Mouse (Mus musculus) NIH3T3 (cell line): Measurements from ENCODE around the gene Bcl2l2.
A peak's percentile ranks its signal among the peaks of the same experiment; 100 is the strongest.

Source experiments
- DNase-seq: peaks from one replicate; pipeline ENCODE4 v3.0.0-alpha.2; 2012; ENCODE audit warnings: low read depth

Gene Bcl2l2

DNA sequence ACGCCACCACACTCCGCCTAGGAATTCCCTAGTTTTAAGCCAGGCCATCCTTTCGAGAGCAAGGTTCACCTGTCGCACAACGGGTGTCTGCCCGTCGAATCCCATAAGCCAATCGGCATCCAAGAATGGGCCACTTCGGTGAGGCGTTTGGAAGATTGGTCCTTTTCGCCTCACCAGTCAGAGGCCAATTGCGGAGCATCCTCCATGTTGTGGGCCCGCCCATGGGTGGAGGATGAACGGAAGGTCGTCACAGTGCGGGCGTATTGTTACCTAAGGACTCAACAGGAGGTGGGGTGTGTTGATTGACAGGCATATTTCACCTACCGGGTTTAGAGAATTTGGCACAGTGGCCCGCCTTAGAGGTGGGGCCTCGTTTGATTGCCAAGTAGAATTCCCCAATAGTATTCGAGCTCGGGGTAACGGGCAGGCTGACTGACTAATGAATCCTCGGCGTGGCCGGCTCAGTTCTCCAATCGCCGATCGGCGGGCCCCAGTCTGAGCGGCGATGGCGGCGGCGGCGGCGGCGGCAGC lies 10.5 kb downstream of the Bcl2l2 start:
- peak; percentile 97 for DNase-seq

GRCm38 (mm10) chr14:54894296-54895151 lies 11.3 kb downstream of the Bcl2l2 start:
- DNase-seq: peak; percentile 63

DNA sequence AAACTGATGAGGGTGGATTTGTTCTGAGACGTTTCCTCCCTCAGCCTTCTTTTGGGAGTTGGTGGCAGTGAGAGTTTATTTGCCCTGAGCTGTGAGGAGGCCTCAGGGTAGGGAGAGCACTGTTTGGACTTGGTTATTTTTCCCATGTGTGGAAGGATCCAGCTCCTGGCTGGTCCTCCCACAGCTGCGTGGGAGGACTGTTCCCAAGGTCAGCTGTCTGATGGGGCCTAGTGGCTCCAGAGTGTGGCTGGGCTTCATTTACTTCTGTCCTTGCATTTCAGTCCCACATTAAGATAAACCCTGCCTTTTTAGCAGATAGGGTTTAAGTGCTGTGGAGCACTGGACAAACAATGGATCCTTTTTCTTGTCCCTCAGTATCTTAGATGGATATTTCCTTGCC lies 14.3 kb downstream of the Bcl2l2 start:
- no peak for DNase-seq

DNA sequence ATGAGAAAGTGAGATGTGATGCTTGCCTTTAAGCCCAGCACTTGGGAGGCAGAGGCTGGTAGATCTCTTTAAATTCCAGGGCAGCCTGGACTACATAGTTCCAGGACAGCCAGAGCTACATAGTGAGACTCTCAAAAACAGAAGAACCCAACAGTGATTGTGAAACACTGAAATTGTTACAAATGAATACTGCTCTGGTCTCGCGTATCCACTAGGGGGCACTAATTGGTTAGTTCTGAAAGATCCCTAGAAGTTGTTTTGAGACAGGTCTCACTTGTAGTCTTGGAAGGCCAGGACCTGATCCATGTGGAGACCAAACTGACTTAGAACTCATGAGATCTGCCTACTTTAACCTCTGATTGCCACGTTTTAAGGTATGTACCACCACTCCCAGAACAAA lies 17.2 kb downstream of the Bcl2l2 start:
- DNase-seq: peak; percentile 88

DNA sequence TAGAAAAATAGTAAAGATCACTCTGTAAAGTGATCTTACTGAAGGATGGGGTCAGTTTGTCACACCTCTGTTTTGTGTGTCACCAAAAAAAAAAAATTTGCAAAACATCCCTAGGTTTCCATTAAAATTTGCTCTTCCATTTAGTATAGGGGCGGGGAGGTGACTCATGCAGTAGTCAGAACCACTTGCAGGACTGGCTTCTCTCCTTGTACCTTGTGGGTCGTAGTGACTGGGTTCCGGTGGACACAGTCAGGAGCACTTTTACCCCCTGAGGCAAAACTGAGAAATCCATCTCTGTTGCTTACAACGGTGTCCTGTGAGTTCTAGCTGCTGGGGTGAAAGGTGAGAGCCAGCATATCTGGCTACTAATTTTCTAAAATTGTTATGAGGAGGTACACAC lies 20.5 kb downstream of the Bcl2l2 start:
- DNase-seq: peak; percentile 26

DNA sequence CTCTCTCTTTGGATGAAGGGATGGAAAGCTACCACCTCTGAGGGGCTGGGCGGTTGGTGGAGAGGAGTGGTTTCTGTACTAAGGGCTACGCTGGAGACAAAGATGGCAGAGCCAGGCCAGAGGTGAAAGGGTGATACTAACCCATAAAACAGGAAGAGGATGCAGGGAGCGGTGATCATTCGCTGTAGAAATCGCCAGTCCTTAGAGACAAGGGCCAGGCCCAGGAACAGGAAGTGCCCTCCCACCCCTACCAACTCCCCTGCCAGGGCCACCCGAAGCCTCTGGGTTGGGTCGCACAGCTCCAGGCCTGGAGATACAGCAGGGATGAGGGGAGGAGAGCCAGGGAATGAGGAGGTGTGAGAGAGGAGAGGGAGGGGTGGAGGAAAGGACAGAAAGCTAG lies 25.5 kb downstream of the Bcl2l2 start:
- no peak for DNase-seq

DNA sequence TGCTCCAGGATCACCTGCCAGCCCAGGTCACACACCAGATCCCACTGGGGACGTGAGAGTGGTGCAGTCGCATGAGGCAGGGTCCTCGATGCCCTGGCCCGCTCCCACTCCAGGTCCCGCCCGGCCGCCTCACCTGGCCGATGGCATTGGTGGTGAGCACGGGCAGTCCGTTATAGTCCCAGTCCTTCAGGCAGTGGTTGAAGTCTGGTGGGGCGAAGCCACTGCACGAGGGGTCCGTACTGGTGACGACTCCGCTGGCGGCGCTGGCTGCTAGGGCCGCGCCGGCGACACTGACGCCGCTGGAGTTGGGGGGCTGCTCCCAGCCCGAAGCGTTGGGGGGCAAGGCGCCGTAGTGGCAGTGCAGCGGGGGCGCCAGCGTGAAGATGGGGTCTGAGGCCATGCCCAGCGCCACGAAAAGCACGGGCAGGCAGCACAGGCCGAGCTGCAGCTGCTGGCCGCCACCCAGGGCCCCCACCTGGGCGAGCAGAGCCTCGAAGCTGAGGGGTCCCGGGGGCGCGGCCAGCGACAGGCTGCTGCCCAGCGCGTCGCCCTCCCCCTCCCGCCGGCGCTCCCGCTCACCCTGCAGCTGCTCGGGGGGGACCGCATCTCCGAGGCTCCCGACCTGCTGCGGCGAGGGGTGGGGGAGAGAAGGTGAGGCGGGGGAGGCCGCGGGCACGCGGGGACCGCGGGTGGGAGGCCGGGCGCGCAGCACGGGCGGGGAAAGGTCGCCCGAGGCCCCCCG lies 29.1 kb downstream of the Bcl2l2 start:
- no peak for DNase-seq

- DNase-seq: peak; percentile 66
Measured at GRCm38 (mm10) chr14:54912886-54913285, 29.7 kb downstream of the Bcl2l2 start, which contains the start of gene Slc22a17. Slc22a17 (minus strand) TSS chr14:54913132.

DNA sequence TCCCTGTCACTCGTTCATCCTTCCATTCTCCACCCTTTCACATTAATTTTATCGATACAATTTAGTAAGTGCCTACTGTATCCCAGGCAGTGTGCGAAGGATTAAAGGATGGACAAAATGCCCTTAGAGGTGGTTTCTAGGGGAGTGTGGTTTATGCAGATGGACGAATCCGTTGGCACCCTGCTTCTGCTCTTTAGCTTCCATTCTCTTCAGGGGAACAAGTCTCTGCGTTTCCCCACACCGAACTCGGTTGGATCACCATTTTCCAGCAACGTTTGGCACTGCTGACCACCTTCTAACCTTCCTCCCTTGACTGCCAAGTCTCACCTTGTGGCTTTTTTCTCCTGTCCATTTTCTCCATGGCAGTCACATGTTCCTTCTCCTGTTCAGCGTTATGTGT lies 30.2 kb downstream of the Bcl2l2 start:
- DNase-seq: no peak

GRCm38 (mm10) chr14:54920076-54920685 lies 37.0 kb downstream of the Bcl2l2 start:
- no peak for DNase-seq

DNA sequence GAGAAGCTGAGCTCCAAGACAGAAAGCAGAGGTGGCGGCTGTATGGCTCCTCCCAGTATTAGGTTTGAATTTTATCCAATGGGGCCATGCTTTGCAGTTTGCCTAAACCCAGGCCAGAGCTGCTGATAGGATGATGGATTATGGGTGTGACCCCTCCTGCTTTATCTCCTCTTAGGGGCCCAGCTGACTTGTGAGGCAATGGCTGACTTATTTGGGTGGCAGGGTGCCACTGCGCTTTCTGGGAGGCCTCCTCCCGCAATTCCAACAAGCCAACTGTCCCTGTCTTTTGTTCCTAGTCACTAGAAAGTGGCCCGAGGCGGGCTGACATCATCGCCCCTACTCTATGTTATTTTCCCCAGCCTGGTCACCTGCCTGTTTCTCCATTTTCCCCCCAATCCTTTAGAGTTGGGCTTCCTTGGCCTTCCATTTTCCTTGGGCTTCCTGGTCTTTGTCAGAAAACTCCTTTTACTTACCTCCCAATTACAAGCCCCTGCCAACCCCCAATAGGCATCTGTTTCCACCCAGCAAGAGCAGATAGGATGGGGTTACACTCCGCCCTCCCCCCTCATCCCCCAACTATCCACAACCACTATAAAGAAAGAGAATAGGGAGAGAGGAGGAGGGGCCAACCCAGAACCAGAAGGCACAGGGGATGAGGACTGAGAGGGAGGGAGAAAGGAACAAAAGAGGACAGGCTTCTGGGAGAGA lies 41.6 kb downstream of the Bcl2l2 start:
- DNase-seq: peak; percentile 59

DNA sequence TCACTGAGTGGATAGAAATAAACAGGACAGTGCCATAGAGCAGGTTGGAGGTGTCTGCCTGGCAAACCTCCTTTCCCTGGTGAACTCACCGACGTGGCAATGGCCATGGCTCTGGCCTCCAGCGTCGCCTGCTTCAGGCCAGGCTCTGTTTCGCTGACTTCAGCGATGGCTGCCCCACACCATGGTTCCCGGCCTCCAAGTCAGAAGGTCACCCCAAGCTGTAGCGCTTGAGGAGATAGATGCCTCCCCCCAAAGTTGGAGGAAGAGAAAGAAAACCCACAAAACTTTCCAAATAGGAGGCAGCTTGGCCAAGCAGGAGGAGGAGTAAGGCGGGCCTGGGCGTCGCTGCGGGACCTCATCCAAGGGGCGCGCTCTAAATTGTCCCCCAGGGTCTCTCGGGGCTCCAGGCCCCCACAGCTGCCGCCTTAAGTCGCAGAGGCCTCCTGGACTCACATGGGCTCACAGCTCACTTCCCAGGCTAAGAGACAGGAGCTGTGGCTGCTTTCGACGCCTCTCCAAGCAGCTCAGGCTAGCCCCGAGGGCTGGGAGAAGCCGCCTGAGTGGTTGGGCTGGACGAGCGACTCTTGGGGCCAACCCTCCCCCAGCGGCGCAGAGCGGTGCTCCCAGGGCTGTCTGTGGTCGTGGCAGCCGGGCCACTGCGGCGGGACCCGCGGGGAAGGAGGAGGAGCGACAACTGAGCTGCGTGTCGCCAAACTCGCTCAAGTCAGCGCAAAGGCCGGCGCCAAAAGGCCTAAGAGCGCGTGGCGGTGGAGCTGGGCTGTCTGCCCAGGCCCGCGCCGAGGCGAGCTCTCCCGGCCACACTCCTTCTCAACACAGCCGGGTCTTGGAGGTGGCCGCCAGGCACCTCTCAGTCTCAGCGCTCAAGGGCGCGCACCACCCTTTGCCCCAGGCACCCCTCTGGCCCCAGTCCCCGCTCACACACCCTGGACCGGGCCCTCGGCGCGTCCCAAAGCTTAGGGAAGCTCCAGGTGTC lies 42.5 kb downstream of the Bcl2l2 start, which contains the start of gene Efs:
Gene Efs, minus strand, starts transcription at position 778 of the 994 bp plus-strand sequence.
- no peak for DNase-seq

GRCm38 (mm10) chr14:54926401-54927158 lies 43.4 kb downstream of the Bcl2l2 start:
- no peak for DNase-seq

DNA sequence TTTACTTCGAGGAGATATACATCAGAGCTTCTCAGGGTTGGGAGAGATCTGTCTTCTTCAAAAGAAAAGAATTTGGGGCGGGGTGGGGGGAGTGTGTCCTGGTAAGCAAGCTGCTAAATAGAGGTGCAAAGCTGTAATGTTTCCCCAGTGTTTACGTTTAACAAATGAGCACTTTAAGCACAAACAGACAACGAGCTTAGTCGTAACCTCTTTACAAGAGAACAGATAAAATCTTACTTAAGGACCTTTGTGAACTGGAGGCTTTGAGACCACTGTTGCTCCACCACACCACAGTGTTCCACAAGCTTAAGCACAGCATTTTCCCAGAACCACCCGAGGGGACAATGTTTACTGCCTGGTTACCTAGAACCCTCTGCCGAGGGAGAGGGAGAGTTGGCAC lies 44.1 kb downstream of the Bcl2l2 start:
- DNase-seq: no peak

GRCm38 (mm10) chr14:54929801-54930200 lies 46.6 kb downstream of the Bcl2l2 start:
- peak; percentile 11 for DNase-seq

DNA sequence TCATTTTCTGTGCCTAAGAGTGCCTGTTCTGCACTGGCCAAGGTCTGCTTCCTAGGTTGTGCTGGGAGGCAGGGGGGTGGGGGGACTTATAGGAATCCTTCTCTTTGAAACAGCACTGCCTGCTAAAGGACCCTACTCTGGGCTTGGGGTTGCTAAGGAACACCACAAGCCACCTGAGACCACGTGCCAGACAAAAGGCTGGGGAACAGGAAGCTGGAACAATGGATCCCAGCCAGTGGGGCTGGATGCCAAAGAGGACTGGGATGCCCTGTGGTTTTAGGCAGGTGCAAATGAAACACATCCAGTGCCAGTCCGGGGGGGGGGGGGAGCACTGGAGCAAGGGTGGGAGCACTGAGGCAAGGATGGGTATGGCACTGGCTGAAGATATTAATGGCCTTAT lies 47.3 kb downstream of the Bcl2l2 start:
- DNase-seq: no peak

DNA sequence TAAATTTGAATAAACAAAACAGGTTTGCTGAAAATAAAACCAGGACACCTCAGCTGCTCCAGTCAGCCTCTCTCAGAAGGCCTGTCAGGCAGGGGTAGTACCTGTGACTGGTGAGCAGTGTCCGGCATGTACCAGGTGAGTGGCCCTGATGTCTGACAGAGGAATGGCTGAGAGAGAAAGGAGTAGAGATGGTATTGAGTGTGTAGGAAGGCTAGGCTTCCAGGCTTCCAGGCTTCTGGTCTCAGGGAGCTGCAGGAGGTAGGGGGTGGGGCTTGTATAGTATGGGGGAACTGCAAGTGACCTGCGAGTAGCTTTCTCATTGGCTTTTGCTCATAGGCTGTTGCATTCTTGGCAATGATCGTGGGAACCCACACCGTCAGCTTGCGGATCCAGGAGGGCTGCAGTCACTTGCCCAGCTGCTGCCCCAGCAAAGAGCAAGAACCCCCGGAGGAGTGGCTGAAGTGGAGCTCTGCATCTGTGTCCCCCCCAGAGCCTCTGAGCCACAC lies 49.5 kb downstream of the Bcl2l2 start, which contains the start of gene Il25:
Gene Il25, plus strand, starts transcription at position 51 of the 506 bp plus-strand sequence.
- no peak for DNase-seq

DNA sequence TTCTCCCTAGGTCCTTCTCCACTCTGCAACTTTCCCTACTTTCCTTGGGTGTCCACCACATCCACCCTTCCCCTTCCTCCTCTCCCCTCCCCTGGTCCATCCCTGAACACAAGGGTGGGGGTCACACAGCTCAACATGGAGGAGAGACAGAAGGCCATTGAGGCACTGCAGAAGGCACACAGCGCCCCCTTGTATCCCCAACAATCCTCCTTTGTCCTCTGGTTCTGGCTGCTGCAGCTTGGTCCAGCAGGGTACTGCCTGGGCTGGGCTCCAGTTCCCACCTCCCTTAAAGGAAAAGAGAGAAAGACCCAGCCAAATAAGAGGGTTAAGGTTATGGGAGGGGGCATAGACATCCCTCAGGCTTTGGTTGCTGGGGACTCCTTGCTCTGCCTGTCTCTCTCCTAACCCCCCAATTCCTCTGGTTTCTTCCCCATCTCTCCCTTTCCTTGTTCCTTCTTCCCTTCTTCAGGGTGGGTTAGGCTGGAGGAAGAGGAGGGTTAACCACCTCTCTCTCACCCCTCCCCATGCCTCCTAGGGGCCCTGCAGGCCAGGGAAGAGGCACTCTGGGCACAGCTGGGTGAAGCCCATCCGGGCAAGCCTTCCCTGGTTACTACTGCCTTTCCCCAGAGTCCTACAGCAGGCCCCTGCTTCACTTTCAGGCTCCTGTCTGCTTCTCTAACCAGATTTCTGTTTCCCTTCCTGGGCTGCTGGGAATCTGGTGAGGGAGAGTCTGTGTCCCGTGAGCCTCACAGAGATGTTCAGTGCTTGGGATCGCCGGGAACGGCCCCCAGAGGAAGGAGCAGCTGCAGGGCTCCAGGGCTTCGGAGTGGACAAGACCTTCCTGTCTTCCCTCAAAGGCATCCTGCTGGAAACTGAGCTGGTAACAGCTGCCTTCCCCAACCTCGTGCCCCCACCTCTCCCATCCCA lies 53.0 kb downstream of the Bcl2l2 start, which contains the start of gene Cmtm5:
Gene Cmtm5, plus strand, starts transcription at position 358 of the 927 bp plus-strand sequence.
- DNase-seq: no peak
